Mouse (Mus musculus) bone marrow, adult 2 months (tissue): ENCODE data around the gene Gm5129. TPM values are rescaled to one million over a fixed set of nuclear protein-coding genes. Genes with fewer than 3 reads are reported as not detected.
A peak's percentile ranks its signal among the peaks of the same experiment; 100 is the strongest.

Source experiments
- H3K27ac ChIP-seq: fragments of 200-500 bp; 2 replicates; pipeline ENCODE4 v1.5.1; 2012; ENCODE audit warnings: low read depth, mild to moderate bottlenecking, control low read depth, inconsistent platforms, low read length; ENCODE audit not compliant: control insufficient read depth, poor library complexity, insufficient read depth
- H3K4me1 ChIP-seq: fragments of 200-500 bp; 2 replicates; pipeline ENCODE4 v1.6.1; 2011; ENCODE audit warnings: low read length; ENCODE audit not compliant: control insufficient read depth, insufficient read depth
- H3K4me3 ChIP-seq: fragments of 200-500 bp; replicated peaks from 2 replicates; pipeline ENCODE3; 2011; ENCODE audit warnings: mild to moderate bottlenecking, low read depth, low read length, control low read depth; ENCODE audit not compliant: control insufficient read depth
- CTCF ChIP-seq: fragments of 200-500 bp; IDR thresholded peaks from 2 replicates; pipeline ENCODE4 v1.5.1; 2011; ENCODE audit warnings: low read length, control low read depth; ENCODE audit not compliant: control insufficient read depth, insufficient read depth
- POLR2A ChIP-seq: fragments of 200-500 bp; IDR thresholded peaks from 2 replicates; pipeline ENCODE4 v1.6.1; 2011; ENCODE audit warnings: low read depth, mild to moderate bottlenecking, control low read depth, low read length, borderline replicate concordance; ENCODE audit not compliant: control insufficient read depth
- WGBS: fragments of 180-500 bp; shearing (Covaris S2); methylation state at CpG from one replicate; pipeline ENCODE4 v1.1.7; 2018; 5-methylcytosine and 5-hydroxymethylcytosine counted together
- polyA plus RNA-seq: library from polyadenylated mRNA; stranded (reverse); fragments of >200 nt; gene quantifications from 2 replicates; pipeline ENCODE4 v1.2.4, GENCODE M21; 2011; ENCODE audit warnings: low replicate concordance; ENCODE audit not compliant: missing spikeins, insufficient read depth, insufficient read length

Gm5129 gene
- polyA plus RNA-seq, 1 experiment, result not detected

- Histone ChIP-seq H3K4me1 (no peaks in the 10 kb centered on the region), H3K4me3 (no peak overlapping the region), H3K27ac (no peak overlapping the region)
- no peak for TF ChIP-seq POLR2A
- no peak for TF ChIP-seq CTCF
- WGBS, result 42% methylated on average over 5 of the region's 5 CpGs
These were observed 27.5 kb downstream of the Gm5129 start for GRCm38 (mm10) chr5:29708258-29708657.

GRCm38 (mm10) chr5:29707241-29707640 lies 28.5 kb downstream of the Gm5129 start:
- Histone ChIP-seq H3K27ac (no peak overlapping the region), H3K4me1 (no peaks in the 10 kb centered on the region), H3K4me3 (no peak overlapping the region)
- 83% methylated on average over 4 of the region's 4 CpGs for WGBS
- TF ChIP-seq CTCF (no peak), POLR2A (no peak)

- no peak for TF ChIP-seq POLR2A
- TF ChIP-seq CTCF, result no peak
- Histone ChIP-seq H3K4me1 (no peaks in the 10 kb centered on the region; the same call in 1 of the 2 replicates), H3K27ac (no peak overlapping the region), H3K4me3 (no peak overlapping the region)
- 78% methylated on average over 2 of the region's 2 CpGs for whole genome bisulfite sequencing
These were observed 36.1 kb downstream of the Gm5129 start for GRCm38 (mm10) chr5:29699520-29700202.

GRCm38 (mm10) chr5:29698493-29698892 lies 37.2 kb downstream of the Gm5129 start:
- H3K4me1 ChIP-seq, result peaks cover 2% of the 10 kb centered on the region
- H3K27ac ChIP-seq, result no peak overlapping the region
- TF ChIP-seq POLR2A (no peak), CTCF (no peak)
- WGBS, result 79% methylated on average over 4 of the region's 4 CpGs
- no peak overlapping the region for H3K4me3 ChIP-seq

- WGBS, result 74% methylated on average over 7 of the region's 7 CpGs
These were observed 47.4 kb downstream of the Gm5129 start for GRCm38 (mm10) chr5:29688352-29688751.

GRCm38 (mm10) chr5:29687671-29688070 lies 48.1 kb downstream of the Gm5129 start:
- no peak overlapping the region for H3K27ac ChIP-seq
- peak; percentile 53; the same call in 1 of the 2 replicates for TF ChIP-seq CTCF
- no peak for TF ChIP-seq POLR2A
- 53% methylated on average over 3 of the region's 3 CpGs for WGBS

More at GRCm38 (mm10) chr5:29688352-29688751, 47.4 kb downstream of the Gm5129 start:
- H3K4me1 ChIP-seq, result no peaks in the 10 kb centered on the region; the same call in 1 of the 2 replicates
- no peak overlapping the region for H3K4me3 ChIP-seq
- H3K27ac ChIP-seq, result no peak overlapping the region
- TF ChIP-seq CTCF, result no peak
- no peak for TF ChIP-seq POLR2A

More at GRCm38 (mm10) chr5:29687671-29688070, 48.1 kb downstream of the Gm5129 start:
- no peak overlapping the region for H3K4me3 ChIP-seq
- no peaks in the 10 kb centered on the region; the same call in 1 of the 2 replicates for H3K4me1 ChIP-seq

Other genes starting within 250 kb of the Gm5129 start
- 8.1 and 12.1 TPM in 2 replicates for gene Ube3c, start 166.7 kb downstream of the Gm5129 start, polyA plus RNA-seq
- gene Dnajb6, start 248 bp downstream of the Gm5129 start, polyA plus RNA-seq, result 67.8 and 110 TPM in 2 replicates